Mouse (Mus musculus): ENCODE data around the gene Gpc2. TPM values are rescaled to one million over a fixed set of nuclear protein-coding genes. Genes with fewer than 3 reads are reported as not detected.
A peak's percentile ranks its signal among the peaks of the same experiment; 100 is the strongest.

The Gpc2 gene
- polyA plus RNA-seq (2012; rRNA removed), result 18.6 and 22.7 TPM in 2 replicates

- Histone ChIP-seq H3K27ac (ENCODE audit: control insufficient read depth, insufficient read depth, low read depth, low read length) (peak within 1 kb of the TSS; percentile 98), H3K36me3 (ENCODE audit: control insufficient read depth, insufficient read depth, low read length) (peaks cover 2% of the 10 kb centered on the region), H3K4me1 (ENCODE audit: control insufficient read depth, insufficient read depth, low read length) (peaks cover 20% of the 10 kb centered on the region), H3K4me3 (ENCODE audit: control insufficient read depth, low read depth, low read length) (peak within 1 kb of the TSS; percentile 98), H3K27me3 (ENCODE audit: control insufficient read depth, insufficient read depth, low read length) (no peaks in the 10 kb centered on the region)
- no peak for TF ChIP-seq POLR2A (IDR thresholded peaks at IDR 0.05; ENCODE audit: control insufficient read depth, low read depth, low read length)
- TF ChIP-seq CTCF (IDR thresholded peaks at IDR 0.05; ENCODE audit: control insufficient read depth, insufficient read depth, insufficient replicate concordance, low read depth, low read length), result no peak
Observed at GRCm38 (mm10) chr5:138279585-138280424, at the start of gene Gpc2, which contains the start of the genes Gm43720 and Stag3. Gene Gpc2, minus strand, starts transcription at chr5:138280005. Gene Gm43720, minus strand, starts transcription at chr5:138279958. Gene Stag3, plus strand, starts transcription at chr5:138280240.

- Histone ChIP-seq H3K27me3 (ENCODE audit: control insufficient read depth, insufficient read depth, low read length) (no peaks in the 10 kb centered on the region), H3K36me3 (ENCODE audit: control insufficient read depth, insufficient read depth, low read length) (peaks cover 3% of the 10 kb centered on the region; the same call in 1 of the 2 replicates), H3K4me1 (ENCODE audit: control insufficient read depth, insufficient read depth, low read length) (no peaks in the 10 kb centered on the region), H3K4me3 (ENCODE audit: control insufficient read depth, low read depth, low read length) (no peak overlapping the region), H3K27ac (ENCODE audit: control insufficient read depth, insufficient read depth, low read depth, low read length) (no peak overlapping the region)
- TF ChIP-seq CTCF (IDR thresholded peaks at IDR 0.05; ENCODE audit: control insufficient read depth, insufficient read depth, insufficient replicate concordance, low read depth, low read length) (no peak), POLR2A (IDR thresholded peaks at IDR 0.05; ENCODE audit: control insufficient read depth, low read depth, low read length) (no peak)
Observed at GRCm38 (mm10) chr5:138312795-138313194, 33.0 kb upstream of the Gpc2 start.

GRCm38 (mm10) chr5:138299613-138300012 is 19.8 kb upstream of the Gpc2 start:
- H3K4me1 ChIP-seq (ENCODE audit: control insufficient read depth, insufficient read depth, low read length), result no peaks in the 10 kb centered on the region
- no peak overlapping the region for H3K27ac ChIP-seq (ENCODE audit: control insufficient read depth, insufficient read depth, low read depth, low read length)
- no peaks in the 10 kb centered on the region for H3K27me3 ChIP-seq (ENCODE audit: control insufficient read depth, insufficient read depth, low read length)
- no peak overlapping the region for H3K4me3 ChIP-seq (ENCODE audit: control insufficient read depth, low read depth, low read length)
- no peak for TF ChIP-seq CTCF (IDR thresholded peaks at IDR 0.05; ENCODE audit: control insufficient read depth, insufficient read depth, insufficient replicate concordance, low read depth, low read length)
- no peak for TF ChIP-seq POLR2A (IDR thresholded peaks at IDR 0.05; ENCODE audit: control insufficient read depth, low read depth, low read length)
- peaks cover 15% of the 10 kb centered on the region for H3K36me3 ChIP-seq (ENCODE audit: control insufficient read depth, insufficient read depth, low read length)

- H3K4me1 ChIP-seq (ENCODE audit: control insufficient read depth, insufficient read depth, low read length), result no peaks in the 10 kb centered on the region
- no peak overlapping the region for H3K4me3 ChIP-seq (ENCODE audit: control insufficient read depth, low read depth, low read length)
- TF ChIP-seq CTCF (IDR thresholded peaks at IDR 0.05; ENCODE audit: control insufficient read depth, insufficient read depth, insufficient replicate concordance, low read depth, low read length) (no peak), POLR2A (IDR thresholded peaks at IDR 0.05; ENCODE audit: control insufficient read depth, low read depth, low read length) (no peak)
- no peaks in the 10 kb centered on the region for H3K27me3 ChIP-seq (ENCODE audit: control insufficient read depth, insufficient read depth, low read length)
- peaks cover 6% of the 10 kb centered on the region for H3K36me3 ChIP-seq (ENCODE audit: control insufficient read depth, insufficient read depth, low read length)
- H3K27ac ChIP-seq (ENCODE audit: control insufficient read depth, insufficient read depth, low read depth, low read length), result no peak overlapping the region
Observed at GRCm38 (mm10) chr5:138294158-138294557, 14.4 kb upstream of the Gpc2 start.

GRCm38 (mm10) chr5:138291638-138292037 is 11.8 kb upstream of the Gpc2 start:
- TF ChIP-seq CTCF (IDR thresholded peaks at IDR 0.05; ENCODE audit: control insufficient read depth, insufficient read depth, insufficient replicate concordance, low read depth, low read length) (no peak), POLR2A (IDR thresholded peaks at IDR 0.05; ENCODE audit: control insufficient read depth, low read depth, low read length) (no peak)
- Histone ChIP-seq H3K4me3 (ENCODE audit: control insufficient read depth, low read depth, low read length) (no peak overlapping the region), H3K4me1 (ENCODE audit: control insufficient read depth, insufficient read depth, low read length) (no peaks in the 10 kb centered on the region)

GRCm38 (mm10) chr5:138287861-138288260 is 8.1 kb upstream of the Gpc2 start:
- no peaks in the 10 kb centered on the region for H3K27me3 ChIP-seq (ENCODE audit: control insufficient read depth, insufficient read depth, low read length)
- TF ChIP-seq POLR2A (IDR thresholded peaks at IDR 0.05; ENCODE audit: control insufficient read depth, low read depth, low read length), result no peak
- no peak for TF ChIP-seq CTCF (IDR thresholded peaks at IDR 0.05; ENCODE audit: control insufficient read depth, insufficient read depth, insufficient replicate concordance, low read depth, low read length)
- peaks cover 3% of the 10 kb centered on the region for H3K36me3 ChIP-seq (ENCODE audit: control insufficient read depth, insufficient read depth, low read length)
- no peaks in the 10 kb centered on the region for H3K4me1 ChIP-seq (ENCODE audit: control insufficient read depth, insufficient read depth, low read length)
- no peak overlapping the region for H3K4me3 ChIP-seq (ENCODE audit: control insufficient read depth, low read depth, low read length)
- no peak overlapping the region for H3K27ac ChIP-seq (ENCODE audit: control insufficient read depth, insufficient read depth, low read depth, low read length)

More at GRCm38 (mm10) chr5:138291638-138292037, 11.8 kb upstream of the Gpc2 start:
- Histone ChIP-seq H3K27me3 (ENCODE audit: control insufficient read depth, insufficient read depth, low read length) (no peaks in the 10 kb centered on the region), H3K36me3 (ENCODE audit: control insufficient read depth, insufficient read depth, low read length) (peaks cover 1% of the 10 kb centered on the region), H3K27ac (ENCODE audit: control insufficient read depth, insufficient read depth, low read depth, low read length) (no peak overlapping the region)

GRCm38 (mm10) chr5:138283540-138283939 is 3.7 kb upstream of the Gpc2 start:
- Histone ChIP-seq H3K27ac (ENCODE audit: control insufficient read depth, insufficient read depth, low read depth, low read length) (no peak overlapping the region), H3K4me1 (ENCODE audit: control insufficient read depth, insufficient read depth, low read length) (peaks cover 12% of the 10 kb centered on the region), H3K36me3 (ENCODE audit: control insufficient read depth, insufficient read depth, low read length) (peaks cover 4% of the 10 kb centered on the region), H3K4me3 (ENCODE audit: control insufficient read depth, low read depth, low read length) (no peak overlapping the region), H3K27me3 (ENCODE audit: control insufficient read depth, insufficient read depth, low read length) (no peaks in the 10 kb centered on the region)
- no peak for TF ChIP-seq POLR2A (IDR thresholded peaks at IDR 0.05; ENCODE audit: control insufficient read depth, low read depth, low read length)
- TF ChIP-seq CTCF (IDR thresholded peaks at IDR 0.05; ENCODE audit: control insufficient read depth, insufficient read depth, insufficient replicate concordance, low read depth, low read length), result no peak

All from testis, adult 2 months (tissue).